Mouse (Mus musculus): Measurements from ENCODE around the gene Dgki. TPM values are rescaled to one million over a fixed set of nuclear protein-coding genes. Genes with fewer than 3 reads are reported as not detected.

Gene Dgki
- polyA plus RNA-seq, 1 experiment from 2014 or later: 0.85 TPM

GRCm38 (mm10) chr6:37096840-37097305 is 203.1 kb downstream of the Dgki start:
- Histone ChIP-seq H3K27me3 (ENCODE audit: insufficient read depth, poor library complexity, severe bottlenecking) (no peaks in the 10 kb centered on the region), H3K36me3 (no peaks in the 10 kb centered on the region), H3K4me3 (peak overlapping the region; percentile 41), H3K27ac (peak overlapping the region; percentile 79), H3K4me1 (peaks cover 6% of the 10 kb centered on the region; the same call in 1 of the 2 replicates), H3K9me3 (no peaks in the 10 kb centered on the region)
- 39% methylated on average over 12 of the region's 12 CpGs for WGBS
- DNase-seq (ENCODE audit: low spot score): no peak

DNA sequence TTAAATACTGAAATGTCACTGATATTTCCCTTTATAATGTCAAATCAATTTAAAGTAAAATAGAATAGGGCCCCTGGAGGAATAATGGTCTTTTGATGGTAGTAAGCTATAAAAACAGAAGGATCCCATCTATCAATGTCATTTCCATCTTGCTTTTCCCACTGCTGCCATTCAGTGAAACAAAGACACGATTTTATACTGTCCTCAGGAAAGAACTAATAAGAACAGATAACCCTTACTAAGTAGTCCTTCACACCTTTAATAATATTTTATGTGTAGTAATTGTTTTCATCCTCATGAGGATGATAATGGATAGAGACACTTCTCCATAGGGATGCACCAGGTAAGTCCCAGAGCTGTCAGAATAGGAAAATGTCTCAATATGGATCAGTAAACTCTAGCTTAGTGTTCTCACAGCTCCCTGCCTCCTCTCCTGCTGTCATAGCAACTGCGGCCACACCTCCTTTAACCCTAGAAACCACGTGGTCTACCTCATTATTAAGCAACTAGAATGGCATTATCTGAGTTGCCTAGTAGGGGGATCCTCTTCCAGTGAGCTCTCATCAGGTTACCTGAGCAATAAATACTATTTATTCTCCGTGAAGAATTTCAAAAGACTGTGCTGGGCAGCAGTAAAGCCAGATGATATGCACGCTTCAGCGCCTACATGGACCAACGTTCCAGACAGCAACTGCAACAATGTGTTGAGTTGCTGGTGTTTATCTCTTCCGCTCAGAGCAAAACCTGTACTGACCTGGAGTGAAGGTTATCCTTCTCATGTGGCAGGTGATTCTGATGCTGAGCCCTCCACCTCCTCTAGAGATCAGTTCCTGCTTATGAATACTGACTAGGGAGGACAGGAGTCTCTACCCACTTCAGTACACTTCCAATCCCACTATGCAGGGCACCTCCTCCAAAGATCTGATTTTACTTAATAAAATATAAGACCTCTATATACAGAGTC is 210.6 kb downstream of the Dgki start:
- H3K27me3 ChIP-seq (ENCODE audit: insufficient read depth, poor library complexity, severe bottlenecking): no peaks in the 10 kb centered on the region
- no peak overlapping the region for H3K27ac ChIP-seq
- no peaks in the 10 kb centered on the region for H3K9me3 ChIP-seq
- H3K36me3 ChIP-seq: no peaks in the 10 kb centered on the region
- 0 out of 2 replicates have a peak, but pooled peaks cover 5% of the 10 kb centered on the region for H3K4me1 ChIP-seq
- 51% methylated on average over 8 of the region's 8 CpGs for WGBS
- no peak overlapping the region for H3K4me3 ChIP-seq
- DNase-seq (ENCODE audit: low spot score): no peak

- Histone ChIP-seq H3K27me3 (ENCODE audit: insufficient read depth, poor library complexity, severe bottlenecking) (no peaks in the 10 kb centered on the region), H3K4me1 (no peaks in the 10 kb centered on the region), H3K4me3 (no peak overlapping the region), H3K9me3 (no peaks in the 10 kb centered on the region), H3K27ac (no peak overlapping the region), H3K36me3 (no peaks in the 10 kb centered on the region)
- WGBS: 66% methylated on average over 3 of the region's 3 CpGs
- DNase-seq (ENCODE audit: low spot score): no peak
These were observed 217.0 kb downstream of the Dgki start for GRCm38 (mm10) chr6:37082990-37083389.

DNA sequence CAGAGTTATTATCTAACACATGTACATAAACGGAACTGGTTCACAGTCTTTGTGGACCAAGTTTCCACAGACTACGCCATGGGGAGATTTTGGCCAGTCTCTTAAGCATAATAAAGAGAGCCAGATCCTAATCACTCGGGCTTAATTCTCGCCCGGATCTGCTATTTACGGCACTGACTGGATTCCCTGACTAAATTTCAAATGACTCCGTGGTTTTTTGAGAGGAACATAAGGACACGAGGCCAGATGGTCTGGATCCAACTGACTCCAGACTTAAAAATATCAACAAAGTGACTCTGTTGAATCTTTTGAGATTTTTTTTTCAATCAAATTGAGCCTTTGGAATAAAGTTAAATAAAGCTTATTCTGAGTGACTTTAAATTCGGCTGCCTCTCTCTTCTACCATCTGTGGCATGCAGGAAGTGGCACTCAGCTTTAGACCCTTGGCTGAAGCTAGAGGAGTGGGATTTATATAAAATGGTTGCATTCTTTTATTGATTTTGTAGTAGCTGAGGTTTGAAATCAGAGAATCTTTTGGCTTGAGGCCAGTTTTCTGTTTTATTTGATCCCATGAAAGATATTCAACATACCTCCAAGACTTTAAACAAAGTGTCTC is 227.5 kb downstream of the Dgki start:
- H3K4me3 ChIP-seq: no peak overlapping the region
- no peak for DNase-seq (ENCODE audit: low spot score)
- H3K9me3 ChIP-seq: no peaks in the 10 kb centered on the region
- no peak overlapping the region for H3K27ac ChIP-seq
- H3K4me1 ChIP-seq: peaks cover 7% of the 10 kb centered on the region
- 79% methylated on average over 9 of the region's 9 CpGs for WGBS
- no peaks in the 10 kb centered on the region for H3K36me3 ChIP-seq
- no peaks in the 10 kb centered on the region for H3K27me3 ChIP-seq (ENCODE audit: insufficient read depth, poor library complexity, severe bottlenecking)

DNA sequence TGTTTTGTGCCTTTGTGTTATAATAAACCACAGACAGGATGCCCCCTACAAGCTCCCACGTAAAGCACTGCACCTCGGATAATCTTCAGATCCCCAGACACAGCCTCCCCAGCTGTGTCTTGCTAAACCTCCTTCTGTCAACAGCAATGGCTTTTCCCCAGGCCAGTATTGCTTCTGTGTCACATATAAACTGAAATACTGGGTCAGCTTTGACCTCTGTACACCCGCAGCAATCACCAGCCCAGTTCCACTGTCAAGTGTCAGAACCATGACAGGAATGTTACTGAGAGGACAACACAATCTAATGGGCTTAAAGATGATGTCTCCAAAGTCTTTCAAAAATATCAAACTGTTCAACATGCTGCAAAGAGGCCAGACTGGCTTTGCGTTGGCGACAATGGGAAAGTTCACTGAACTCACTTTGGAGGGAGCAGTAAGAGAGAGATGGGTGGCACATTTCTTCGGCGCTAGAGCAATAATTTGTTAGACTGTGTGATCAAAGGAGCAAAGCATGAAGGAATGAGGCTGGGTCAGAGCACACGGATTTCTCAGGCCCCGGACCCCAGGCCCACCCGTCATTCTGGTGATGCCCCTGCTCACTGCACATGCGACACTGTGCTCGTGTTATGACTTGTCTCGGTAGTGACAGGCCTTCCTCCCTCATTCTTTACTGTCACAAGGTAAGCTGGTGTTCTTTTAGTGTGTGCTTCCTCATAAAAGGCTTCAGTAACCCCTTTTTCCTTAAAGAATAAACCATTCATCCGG is 230.0 kb downstream of the Dgki start:
- 78% methylated on average over 14 of the region's 14 CpGs for WGBS
- DNase-seq (ENCODE audit: low spot score): no peak
- H3K4me3 ChIP-seq: no peak overlapping the region
- H3K9me3 ChIP-seq: no peaks in the 10 kb centered on the region
- H3K4me1 ChIP-seq: peaks cover 7% of the 10 kb centered on the region
- no peaks in the 10 kb centered on the region for H3K36me3 ChIP-seq
- H3K27ac ChIP-seq: peak overlapping the region; percentile 13; the same call in 1 of the 2 replicates
- H3K27me3 ChIP-seq (ENCODE audit: insufficient read depth, poor library complexity, severe bottlenecking): no peaks in the 10 kb centered on the region

DNA sequence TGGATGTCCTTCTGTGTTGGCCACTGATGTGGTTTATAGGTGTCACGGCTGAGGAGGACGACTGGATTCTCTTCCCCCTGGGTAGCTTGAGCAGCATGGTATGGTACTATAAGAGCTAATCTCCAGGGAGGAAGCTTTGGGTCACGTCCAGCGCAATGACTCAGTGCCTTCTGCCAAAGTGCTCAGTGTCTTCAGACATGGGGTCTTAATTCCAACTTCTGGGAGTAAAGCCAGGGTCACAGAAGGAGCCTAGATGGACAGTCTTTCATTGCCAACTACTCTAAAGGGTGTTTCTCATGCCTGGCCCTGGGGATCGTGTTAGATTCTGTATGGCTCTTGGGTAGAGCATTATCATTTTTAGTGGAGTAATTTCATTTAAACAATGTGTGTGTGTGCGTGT is 231.2 kb downstream of the Dgki start:
- no peak overlapping the region for H3K27ac ChIP-seq
- DNase-seq (ENCODE audit: low spot score): no peak
- H3K4me3 ChIP-seq: no peak overlapping the region
- no peaks in the 10 kb centered on the region for H3K36me3 ChIP-seq
- H3K4me1 ChIP-seq: peaks cover 17% of the 10 kb centered on the region
- 84% methylated on average over 6 of the region's 6 CpGs for WGBS
- H3K27me3 ChIP-seq (ENCODE audit: insufficient read depth, poor library complexity, severe bottlenecking): no peaks in the 10 kb centered on the region
- H3K9me3 ChIP-seq: no peaks in the 10 kb centered on the region

- Histone ChIP-seq H3K27me3 (ENCODE audit: insufficient read depth, poor library complexity, severe bottlenecking) (no peaks in the 10 kb centered on the region), H3K27ac (no peak overlapping the region), H3K9me3 (no peaks in the 10 kb centered on the region), H3K4me1 (peaks cover 19% of the 10 kb centered on the region), H3K4me3 (no peak overlapping the region), H3K36me3 (no peaks in the 10 kb centered on the region)
- DNase-seq (ENCODE audit: low spot score): no peak
- 81% methylated on average over 1 of the region's 1 CpGs for WGBS
These were observed 232.6 kb downstream of the Dgki start for GRCm38 (mm10) chr6:37067357-37067756.

GRCm38 (mm10) chr6:37064214-37064830 is 235.7 kb downstream of the Dgki start:
- Histone ChIP-seq H3K27me3 (ENCODE audit: insufficient read depth, poor library complexity, severe bottlenecking) (no peaks in the 10 kb centered on the region), H3K27ac (peak overlapping the region; percentile 63), H3K9me3 (no peaks in the 10 kb centered on the region), H3K36me3 (no peaks in the 10 kb centered on the region), H3K4me3 (no peak overlapping the region), H3K4me1 (peaks cover 11% of the 10 kb centered on the region; the same call in 1 of the 2 replicates)
- no peak for DNase-seq (ENCODE audit: low spot score)
- 21% methylated on average over 10 of the region's 10 CpGs for WGBS

DNA sequence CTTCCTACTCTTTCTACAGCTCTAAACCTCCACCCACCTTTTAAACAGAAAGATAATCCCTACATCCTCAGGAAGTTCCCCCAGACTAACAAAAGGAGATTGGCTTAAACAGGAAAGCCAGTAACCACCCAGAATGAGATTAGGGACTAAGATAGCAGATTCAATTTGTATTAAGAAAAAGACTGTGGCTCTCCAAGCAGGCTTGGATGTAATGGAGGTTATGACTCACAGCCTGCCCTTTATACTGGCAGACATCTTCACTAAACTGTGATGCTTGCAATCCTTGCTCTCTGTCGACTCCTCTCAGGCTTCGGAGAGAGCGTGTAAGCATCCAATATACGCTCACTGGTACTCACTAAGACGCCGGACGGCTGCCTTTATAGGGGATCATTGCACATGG is 236.7 kb downstream of the Dgki start:
- Histone ChIP-seq H3K27ac (peak overlapping the region; percentile 63; the same call in 1 of the 2 replicates), H3K4me1 (peaks cover 11% of the 10 kb centered on the region; the same call in 1 of the 2 replicates), H3K27me3 (ENCODE audit: insufficient read depth, poor library complexity, severe bottlenecking) (no peaks in the 10 kb centered on the region), H3K9me3 (no peaks in the 10 kb centered on the region), H3K36me3 (no peaks in the 10 kb centered on the region), H3K4me3 (no peak overlapping the region)
- no peak for DNase-seq (ENCODE audit: low spot score)
- 78% methylated on average over 7 of the region's 7 CpGs for WGBS

GRCm38 (mm10) chr6:37060114-37060513 is 239.9 kb downstream of the Dgki start:
- Histone ChIP-seq H3K4me1 (peaks cover 11% of the 10 kb centered on the region; the same call in 1 of the 2 replicates), H3K36me3 (no peaks in the 10 kb centered on the region), H3K27me3 (ENCODE audit: insufficient read depth, poor library complexity, severe bottlenecking) (no peaks in the 10 kb centered on the region), H3K27ac (no peak overlapping the region), H3K9me3 (no peaks in the 10 kb centered on the region), H3K4me3 (no peak overlapping the region)
- no peak for DNase-seq (ENCODE audit: low spot score)
- 88% methylated on average over 3 of the region's 3 CpGs for WGBS

- Histone ChIP-seq H3K4me1 (no peaks in the 10 kb centered on the region), H3K4me3 (no peak overlapping the region), H3K36me3 (no peaks in the 10 kb centered on the region), H3K27me3 (ENCODE audit: insufficient read depth, poor library complexity, severe bottlenecking) (no peaks in the 10 kb centered on the region), H3K9me3 (no peaks in the 10 kb centered on the region), H3K27ac (no peak overlapping the region)
- no peak for DNase-seq (ENCODE audit: low spot score)
- 83% methylated on average over 9 of the region's 9 CpGs for WGBS
These were observed 242.0 kb downstream of the Dgki start for GRCm38 (mm10) chr6:37057957-37058356.

GRCm38 (mm10) chr6:37057536-37057935 is 242.4 kb downstream of the Dgki start:
- no peak for DNase-seq (ENCODE audit: low spot score)
- no peaks in the 10 kb centered on the region for H3K27me3 ChIP-seq (ENCODE audit: insufficient read depth, poor library complexity, severe bottlenecking)
- WGBS: 86% methylated on average over 7 of the region's 7 CpGs
- no peaks in the 10 kb centered on the region for H3K9me3 ChIP-seq
- H3K27ac ChIP-seq: no peak overlapping the region
- no peak overlapping the region for H3K4me3 ChIP-seq
- no peaks in the 10 kb centered on the region for H3K4me1 ChIP-seq
- H3K36me3 ChIP-seq: no peaks in the 10 kb centered on the region
